Mouse (Mus musculus) intestine, embryonic 14.5 days (tissue): ENCODE results near the gene Nfil3. TPM values are rescaled to one million over a fixed set of nuclear protein-coding genes. Genes with fewer than 3 reads are reported as not detected.
A peak's percentile ranks its signal among the peaks of the same experiment; 100 is the strongest.

Experiments used
- ATAC-seq: fragments of 200-750 bp; cut with Nextera tagmentation; replicated peaks from 2 replicates; pipeline ENCODE4 v1.8.0; 2017; ENCODE audit warnings: low read depth, moderate number of reproducible peaks, moderate TSS enrichment, moderate library complexity; ENCODE audit not compliant: low FRiP score, low TSS enrichment
- DNase-seq: peaks from one replicate; pipeline ENCODE4 v3.0.0-alpha.2; 2018; ENCODE audit warnings: low spot score
- H3K27ac ChIP-seq: fragments of 300-500 bp; sonication (generic); 2 replicates; pipeline ENCODE4 v1.5.1; 2014; ENCODE audit warnings: low read depth, mild to moderate bottlenecking, control low read depth
- H3K27me3 ChIP-seq: fragments of 300-500 bp; sonication (generic); replicated peaks from 2 replicates; pipeline ENCODE4 v1.6.1; 2014; ENCODE audit warnings: low read length, control low read depth; ENCODE audit not compliant: control insufficient read depth, insufficient read depth
- H3K36me3 ChIP-seq: fragments of 300-500 bp; sonication (generic); 2 replicates; pipeline ENCODE4 v1.6.1; 2014; ENCODE audit warnings: low read length, control low read depth; ENCODE audit not compliant: control insufficient read depth, insufficient read depth
- H3K4me1 ChIP-seq: fragments of 300-500 bp; sonication (generic); replicated peaks from 2 replicates; pipeline ENCODE4 v1.6.1; 2014; ENCODE audit warnings: low read length, control low read depth, mixed read lengths; ENCODE audit not compliant: control insufficient read depth, insufficient read depth
- H3K4me2 ChIP-seq: fragments of 300-500 bp; sonication (generic); 2 replicates; pipeline ENCODE4 v1.6.1; 2014; ENCODE audit warnings: low read length
- H3K4me3 ChIP-seq: fragments of 300-500 bp; sonication (generic); 2 replicates; pipeline ENCODE4 v1.5.1; 2014; ENCODE audit warnings: low read depth, low read length, control low read depth, mixed read lengths
- H3K9ac ChIP-seq: fragments of 300-500 bp; sonication (generic); 2 replicates; pipeline ENCODE4 v1.6.1; 2014; ENCODE audit warnings: mild to moderate bottlenecking, low read length
- H3K9me3 ChIP-seq: fragments of 300-500 bp; sonication (generic); 2 replicates; pipeline ENCODE4 v1.6.1; 2016; ENCODE audit warnings: low read length, control low read depth; ENCODE audit not compliant: control insufficient read depth
- WGBS: fragments of 180-500 bp; shearing (Covaris S2); extraction: QIAGEN DNeasy Blood & Tissue Kit; methylation state at CpG from one replicate; pipeline ENCODE4 v1.1.7; 2014; 5-methylcytosine and 5-hydroxymethylcytosine counted together
- polyA plus RNA-seq: library from polyadenylated mRNA; unstranded; fragments of >200 nt; fragmentation: Nextera tagmentation; extraction: Ambion mirVana; gene quantifications from 2 replicates; pipeline ENCODE4 v1.2.1, GENCODE M21; 2014

Nfil3 gene
- polyA plus RNA-seq, 1 experiment from 2014 or later: 30.1 TPM

GRCm38 (mm10) chr13:52979331-52980051 is 1.4 kb downstream of the Nfil3 start:
- H3K36me3 ChIP-seq: no peaks in the 10 kb centered on the region
- 0 out of 2 replicates have a peak, but pooled peaks cover 5% of the 10 kb centered on the region for H3K27me3 ChIP-seq
- peak overlapping the region; percentile 100 for H3K4me2 ChIP-seq
- ATAC-seq: no peak
- H3K4me3 ChIP-seq: peak overlapping the region; percentile 90
- WGBS: under 1% methylated on average over 22 of the region's 22 CpGs
- H3K9ac ChIP-seq: peak overlapping the region; percentile 89
- H3K27ac ChIP-seq: peak overlapping the region; percentile 94
- no peaks in the 10 kb centered on the region for H3K9me3 ChIP-seq
- peaks cover 11% of the 10 kb centered on the region for H3K4me1 ChIP-seq
- peak; percentile 73 for DNase-seq

DNA sequence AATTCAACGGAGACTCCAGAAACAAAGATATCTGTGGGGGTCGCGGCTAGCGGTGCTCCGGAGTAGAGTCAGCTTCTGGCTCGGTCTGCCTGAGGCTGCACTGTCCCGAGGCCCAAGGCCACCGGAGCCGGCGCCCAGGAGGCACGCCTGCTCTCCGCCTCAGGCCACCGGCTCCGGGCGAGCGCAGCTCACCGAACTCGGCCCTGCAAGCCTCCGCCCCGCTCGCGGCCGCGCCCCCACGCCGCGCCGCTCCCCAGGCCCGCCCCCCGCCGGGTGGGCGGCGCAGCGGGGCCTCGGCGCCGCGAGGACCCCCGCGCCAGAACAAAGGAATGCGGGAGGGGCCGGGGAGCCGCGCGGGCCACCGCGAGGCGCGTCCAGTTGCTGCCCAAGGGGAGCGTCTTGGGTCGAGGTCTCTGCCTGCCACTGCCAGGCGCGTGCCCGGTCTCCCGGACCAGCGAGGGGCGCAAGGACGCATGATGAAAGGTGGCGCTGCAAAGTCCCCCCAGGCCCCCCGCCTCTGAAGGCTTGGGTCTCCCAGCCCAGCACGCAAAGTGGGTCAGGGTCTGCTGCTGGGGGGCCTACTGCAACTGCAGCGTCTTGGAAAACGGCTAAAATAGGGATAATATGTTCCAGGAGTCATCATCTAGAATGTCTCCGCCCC is 2.4 kb downstream of the Nfil3 start:
- Histone ChIP-seq H3K27me3 (0 out of 2 replicates have a peak, but pooled peaks cover 5% of the 10 kb centered on the region), H3K4me2 (peak overlapping the region; percentile 100), H3K4me1 (peaks cover 11% of the 10 kb centered on the region), H3K27ac (peak overlapping the region; percentile 75), H3K36me3 (no peaks in the 10 kb centered on the region), H3K9ac (peak overlapping the region; percentile 75), H3K4me3 (peak overlapping the region; percentile 90), H3K9me3 (no peaks in the 10 kb centered on the region)
- 1% methylated on average over 57 of the region's 64 CpGs for WGBS
- peak; percentile 77 for DNase-seq
- 0 out of 2 replicates have a peak, but pooled peaks have one; percentile 12 for ATAC-seq

- H3K4me2 ChIP-seq: peak overlapping the region; percentile 100
- WGBS: 21% methylated on average over 4 of the region's 4 CpGs
- H3K27me3 ChIP-seq: 0 out of 2 replicates have a peak, but pooled peaks cover 5% of the 10 kb centered on the region
- H3K36me3 ChIP-seq: no peaks in the 10 kb centered on the region
- H3K9me3 ChIP-seq: no peaks in the 10 kb centered on the region
- DNase-seq (no peak), ATAC-seq (no peak)
- H3K4me3 ChIP-seq: peak overlapping the region; percentile 90
- H3K27ac ChIP-seq: no peak overlapping the region; the same call in 1 of the 2 replicates
- H3K4me1 ChIP-seq: peaks cover 11% of the 10 kb centered on the region
- H3K9ac ChIP-seq: peak overlapping the region; percentile 75; the same call in 1 of the 2 replicates
These were observed 3.1 kb downstream of the Nfil3 start for GRCm38 (mm10) chr13:52977757-52978156.

DNA sequence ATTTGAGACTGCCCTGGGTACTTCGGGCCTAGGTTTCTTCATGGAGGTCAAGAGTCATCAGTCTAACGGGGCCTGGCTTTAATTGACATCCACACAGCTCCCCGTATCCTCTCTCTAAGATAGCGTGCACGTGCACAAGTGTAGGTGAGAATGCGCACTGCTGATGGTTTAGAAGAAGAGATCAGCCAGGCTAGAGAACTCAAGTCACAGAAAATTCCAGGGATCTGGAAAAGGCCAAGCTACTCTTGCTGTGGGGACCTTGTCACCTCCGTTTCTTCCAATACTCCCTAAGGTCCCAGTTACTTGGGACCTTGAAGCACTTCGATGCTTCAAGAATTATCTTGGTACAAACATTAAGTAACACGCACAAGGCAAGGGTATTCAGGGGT is 3.7 kb downstream of the Nfil3 start:
- DNase-seq: no peak
- H3K9ac ChIP-seq: no peak overlapping the region
- H3K9me3 ChIP-seq: no peaks in the 10 kb centered on the region
- ATAC-seq: no peak
- H3K4me1 ChIP-seq: peaks cover 11% of the 10 kb centered on the region
- H3K4me3 ChIP-seq: no peak overlapping the region
- no peak overlapping the region for H3K4me2 ChIP-seq
- H3K27ac ChIP-seq: no peak overlapping the region
- 0 out of 2 replicates have a peak, but pooled peaks cover 4% of the 10 kb centered on the region for H3K27me3 ChIP-seq
- WGBS: 81% methylated on average over 9 of the region's 9 CpGs
- H3K36me3 ChIP-seq: no peaks in the 10 kb centered on the region

DNA sequence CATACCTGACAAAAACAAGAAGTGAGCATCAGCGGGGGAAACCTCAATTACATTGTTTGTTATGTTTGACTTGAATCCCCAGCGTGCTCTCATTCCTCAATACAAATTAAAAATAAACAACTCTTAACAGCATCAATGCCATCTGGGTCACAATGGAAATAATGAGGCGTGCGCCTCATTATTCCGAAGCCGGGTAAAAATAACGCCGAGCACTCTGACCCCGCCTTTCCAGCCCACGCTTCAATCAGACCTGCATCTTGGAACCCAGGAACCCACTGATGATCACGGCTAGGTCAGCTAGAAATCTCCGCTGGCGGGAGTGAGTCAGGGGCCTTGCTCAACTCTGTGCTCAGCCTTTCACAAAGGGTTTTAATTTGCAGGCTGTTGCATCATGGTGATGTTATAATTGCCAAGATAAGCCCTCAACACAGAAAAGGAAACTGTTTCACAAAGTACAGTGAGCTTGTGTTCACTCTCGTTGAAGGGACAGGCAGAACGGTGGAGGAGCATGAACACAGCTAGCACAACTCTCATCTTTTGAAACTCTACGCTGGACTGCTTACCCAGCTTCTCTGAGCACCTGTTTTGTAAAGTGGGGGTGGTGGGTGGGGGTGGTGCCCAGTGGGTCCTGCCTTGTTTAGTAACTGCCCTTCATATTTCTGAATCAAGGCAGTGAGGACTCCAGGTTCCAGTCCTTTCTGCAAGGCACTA is 4.2 kb downstream of the Nfil3 start:
- Histone ChIP-seq H3K36me3 (no peaks in the 10 kb centered on the region), H3K9ac (no peak overlapping the region), H3K4me3 (no peak overlapping the region), H3K4me2 (no peak overlapping the region), H3K9me3 (no peaks in the 10 kb centered on the region), H3K27me3 (no peaks in the 10 kb centered on the region), H3K27ac (no peak overlapping the region), H3K4me1 (peaks cover 11% of the 10 kb centered on the region)
- 59% methylated on average over 16 of the region's 16 CpGs for WGBS
- DNase-seq: no peak
- no peak for ATAC-seq

GRCm38 (mm10) chr13:52976130-52976509 is 4.8 kb downstream of the Nfil3 start:
- no peaks in the 10 kb centered on the region for H3K27me3 ChIP-seq
- DNase-seq (no peak), ATAC-seq (no peak)
- H3K27ac ChIP-seq: no peak overlapping the region
- no peak overlapping the region for H3K4me2 ChIP-seq
- no peak overlapping the region for H3K9ac ChIP-seq
- H3K4me3 ChIP-seq: no peak overlapping the region
- no peaks in the 10 kb centered on the region for H3K9me3 ChIP-seq
- no peaks in the 10 kb centered on the region for H3K36me3 ChIP-seq
- H3K4me1 ChIP-seq: peaks cover 11% of the 10 kb centered on the region
- 58% methylated on average over 8 of the region's 8 CpGs for WGBS

DNA sequence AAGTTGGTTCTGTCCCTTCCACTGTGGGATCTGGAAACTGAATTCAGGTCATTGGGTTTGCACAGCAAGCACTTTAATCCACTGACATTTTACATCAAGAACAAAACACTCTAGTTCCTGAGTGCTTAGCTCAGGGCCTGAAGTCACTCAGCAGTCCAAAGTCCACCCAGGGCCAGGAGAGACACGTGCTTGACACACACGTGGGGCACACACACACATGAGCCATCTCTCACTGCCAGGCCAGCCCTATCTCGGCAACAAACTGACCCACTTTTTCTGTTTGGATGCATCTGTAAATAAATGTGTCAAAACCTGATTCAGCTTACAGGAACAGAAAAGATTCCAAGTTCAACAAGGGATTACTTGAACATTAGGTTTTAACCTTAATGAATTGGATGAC is 6.2 kb downstream of the Nfil3 start:
- no peak overlapping the region for H3K27ac ChIP-seq
- no peaks in the 10 kb centered on the region for H3K9me3 ChIP-seq
- no peak for DNase-seq
- H3K4me1 ChIP-seq: peaks cover 11% of the 10 kb centered on the region
- 61% methylated on average over 3 of the region's 3 CpGs for WGBS
- ATAC-seq: 0 out of 2 replicates have a peak, but pooled peaks have one; percentile 45
- H3K4me2 ChIP-seq: no peak overlapping the region
- H3K27me3 ChIP-seq: no peaks in the 10 kb centered on the region
- H3K36me3 ChIP-seq: no peaks in the 10 kb centered on the region
- H3K9ac ChIP-seq: no peak overlapping the region
- H3K4me3 ChIP-seq: no peak overlapping the region

DNA sequence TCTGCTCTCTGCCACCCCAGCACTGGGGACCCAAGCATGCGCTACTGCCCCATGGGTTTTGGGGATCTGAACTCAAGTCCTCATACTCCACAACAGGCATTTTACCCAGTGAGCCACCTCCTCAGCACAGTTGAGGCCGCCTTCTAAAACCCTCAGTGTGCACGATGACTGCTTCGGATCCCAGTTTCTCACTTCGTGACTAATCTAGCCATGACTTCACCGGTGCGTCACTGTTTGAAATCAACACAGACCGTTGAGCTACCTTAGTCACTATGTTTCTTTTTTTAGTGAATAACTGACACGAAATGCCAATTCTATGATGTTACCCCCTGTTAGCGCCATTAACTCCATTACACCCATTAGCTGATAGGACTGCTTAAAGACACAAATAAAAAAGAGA is 7.4 kb downstream of the Nfil3 start:
- H3K4me3 ChIP-seq: no peak overlapping the region
- H3K4me1 ChIP-seq: peaks cover 8% of the 10 kb centered on the region
- H3K27me3 ChIP-seq: no peaks in the 10 kb centered on the region
- no peaks in the 10 kb centered on the region for H3K9me3 ChIP-seq
- 95% methylated on average over 10 of the region's 10 CpGs for WGBS
- H3K36me3 ChIP-seq: peaks cover 7% of the 10 kb centered on the region
- no peak overlapping the region for H3K27ac ChIP-seq
- no peak overlapping the region for H3K4me2 ChIP-seq
- ATAC-seq (no peak), DNase-seq (no peak)
- no peak overlapping the region for H3K9ac ChIP-seq
